Mouse (Mus musculus) frontal cortex, postnatal 36 days (tissue): ENCODE measurements around the gene Pard3.

ENCODE experiments used
- DNase-seq, 2 experiments: peaks; one replicate each; pipeline ENCODE4 v3.0.0; 2022; ENCODE audit warnings: low spot score in 2 of 2

The Pard3 gene

DNA sequence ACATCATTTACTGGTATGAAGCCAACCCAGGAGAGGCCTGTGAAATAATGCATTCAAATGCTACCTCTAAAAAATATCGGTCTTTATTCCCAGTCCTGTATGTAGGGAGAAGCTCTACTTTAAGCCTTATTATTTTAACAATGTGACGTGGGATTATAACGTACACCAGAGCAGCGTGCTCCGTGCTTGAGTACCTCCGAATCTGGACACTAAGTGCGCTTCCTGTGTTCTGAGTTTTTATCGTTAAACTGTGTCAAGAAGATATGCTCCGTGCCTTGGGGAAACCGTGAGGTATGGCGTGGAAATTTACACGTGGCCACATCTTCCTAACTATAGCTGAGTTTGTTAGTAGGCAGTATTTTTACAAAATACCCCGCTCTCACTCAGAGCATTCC lies 436.0 kb downstream of the Pard3 start:
- DNase-seq: no peak

GRCm38 (mm10) chr8:127500206-127500605 lies 436.5 kb downstream of the Pard3 start:
- DNase-seq: no peak

DNA sequence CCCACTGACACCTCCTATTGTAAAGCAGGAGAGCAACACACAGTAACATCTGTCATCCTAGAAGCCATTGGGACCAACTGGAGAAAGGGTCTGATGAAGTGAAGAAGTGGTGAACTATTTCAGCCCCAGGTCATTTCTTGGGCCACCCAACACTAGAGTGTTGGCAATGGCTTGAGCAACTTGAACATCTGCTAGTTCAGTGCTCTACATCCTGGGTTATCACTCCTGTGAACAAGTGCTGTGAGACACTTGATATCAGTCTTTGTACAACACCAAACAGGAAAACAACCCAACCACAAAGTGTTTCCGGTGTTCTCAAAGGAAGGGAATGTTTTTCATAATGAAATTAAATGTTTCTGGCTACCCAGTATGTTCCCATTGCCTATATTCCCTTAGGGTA lies 438.1 kb downstream of the Pard3 start:
- no peak for DNase-seq

DNA sequence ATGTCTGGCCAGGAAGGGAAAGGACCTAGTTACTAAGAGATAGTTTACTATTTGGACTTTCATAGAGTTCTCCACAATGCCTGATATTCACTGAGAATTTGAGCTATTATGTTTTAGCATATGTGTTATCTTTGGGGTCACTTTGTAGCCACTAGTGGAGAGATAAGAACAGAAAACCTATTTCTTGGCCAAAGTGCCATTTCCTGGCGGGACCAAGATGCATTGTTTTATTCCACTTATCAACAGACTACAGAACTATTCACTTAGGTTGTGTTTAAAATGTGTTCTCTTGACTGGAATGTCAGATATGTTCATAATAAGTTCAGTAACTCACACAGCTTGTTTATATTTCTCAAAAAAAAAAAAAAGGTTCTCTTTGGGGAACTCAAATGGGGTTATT lies 441.6 kb downstream of the Pard3 start:
- no peak for DNase-seq

GRCm38 (mm10) chr8:127506336-127506735 lies 442.6 kb downstream of the Pard3 start:
- no peak for DNase-seq

DNA sequence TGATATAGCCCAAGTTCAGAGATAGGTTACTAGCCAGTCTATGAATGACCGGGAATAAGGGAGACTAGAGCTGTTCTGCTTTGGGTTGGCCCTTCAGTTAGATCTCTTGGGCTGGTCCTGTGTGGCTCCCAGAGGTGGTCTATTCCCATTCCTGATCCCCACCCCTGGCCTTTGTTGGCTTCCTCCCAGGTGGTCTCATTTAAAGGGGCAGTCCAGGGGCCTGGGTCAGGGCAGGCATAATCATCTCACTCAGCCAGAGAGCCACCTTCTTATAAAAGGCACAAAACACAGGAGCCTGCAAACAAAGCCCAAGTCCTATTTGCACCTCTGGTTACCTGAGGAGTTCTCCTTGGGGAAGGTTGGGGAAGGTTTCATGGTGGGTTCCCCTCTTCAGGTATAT lies 447.6 kb downstream of the Pard3 start:
- no peak for DNase-seq

- no peak for DNase-seq
Measured at GRCm38 (mm10) chr8:127512001-127512573, 448.4 kb downstream of the Pard3 start.

DNA sequence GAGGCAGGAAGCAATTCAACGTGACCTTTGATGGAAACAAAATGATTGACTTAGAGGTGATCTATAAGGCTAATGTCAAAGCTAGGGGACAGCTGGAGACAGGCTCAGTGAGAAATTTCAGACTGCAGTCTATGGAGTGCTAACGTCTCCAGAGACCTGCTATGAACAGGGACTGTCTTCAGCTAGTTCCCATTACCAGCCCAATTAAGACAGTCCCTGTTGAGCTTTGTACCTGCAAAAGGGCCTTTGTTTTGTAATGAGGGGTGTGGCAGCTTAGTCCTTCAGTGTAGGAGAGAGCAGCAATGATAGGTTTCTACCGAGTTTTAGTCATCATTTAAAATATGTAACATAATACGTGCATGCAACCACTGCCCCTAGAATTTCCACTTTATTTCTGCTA lies 448.9 kb downstream of the Pard3 start:
- DNase-seq: no peak

- no peak for DNase-seq
Measured at GRCm38 (mm10) chr8:127514810-127515735, 451.4 kb downstream of the Pard3 start.

DNA sequence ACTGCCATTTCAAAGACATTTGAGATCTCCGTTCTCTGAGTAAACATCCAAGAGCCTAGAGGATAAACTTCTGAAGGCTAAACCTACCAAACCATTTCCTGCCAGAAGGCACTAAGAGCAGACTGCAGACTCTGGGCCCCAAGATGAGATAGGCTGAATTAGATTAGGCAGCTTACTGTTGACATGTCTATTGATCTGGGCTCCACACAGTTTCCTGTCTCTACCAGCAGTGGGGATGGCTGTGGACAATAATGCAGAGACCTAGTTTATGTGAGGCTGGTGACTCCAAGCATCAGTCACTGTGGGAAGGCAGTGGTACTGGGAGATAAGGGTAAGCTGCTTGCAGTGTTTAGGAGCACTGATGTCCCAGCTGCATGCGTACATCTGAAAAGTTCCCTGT lies 452.4 kb downstream of the Pard3 start:
- DNase-seq: no peak

GRCm38 (mm10) chr8:127525673-127526072 lies 462.0 kb downstream of the Pard3 start:
- peak; percentile 15 to 48 for DNase-seq

- DNase-seq: no peak
Measured at GRCm38 (mm10) chr8:127528315-127528714, 464.6 kb downstream of the Pard3 start.

GRCm38 (mm10) chr8:127529746-127530145 lies 466.1 kb downstream of the Pard3 start:
- DNase-seq: no peak

DNA sequence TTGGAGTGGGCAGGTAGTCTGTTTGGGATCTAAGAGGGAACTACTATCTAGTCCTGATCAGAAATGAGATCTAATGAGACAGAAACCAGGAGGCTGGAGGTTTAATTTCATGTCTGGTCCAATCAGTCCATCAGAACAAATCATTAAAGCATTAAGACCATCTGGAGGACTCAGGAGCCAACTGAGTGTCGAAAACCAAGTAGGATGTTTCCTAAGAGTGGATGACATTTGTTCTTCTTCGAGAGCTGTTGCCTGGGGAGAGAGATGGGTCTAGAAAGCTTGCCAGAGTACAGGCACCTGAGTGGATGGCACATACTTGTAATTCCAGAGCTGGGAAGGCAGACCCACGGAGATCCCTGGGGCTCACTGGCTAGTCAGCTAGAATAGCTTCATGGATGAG lies 468.2 kb downstream of the Pard3 start:
- DNase-seq: no peak

GRCm38 (mm10) chr8:127534789-127535188 lies 471.1 kb downstream of the Pard3 start:
- peak in 1 of 2 experiments; percentile 43 for DNase-seq

- peak in 1 of 2 experiments; percentile 29 for DNase-seq
Measured at GRCm38 (mm10) chr8:127535192-127535845, 471.6 kb downstream of the Pard3 start.

GRCm38 (mm10) chr8:127535846-127536220 lies 472.1 kb downstream of the Pard3 start:
- no peak for DNase-seq

DNA sequence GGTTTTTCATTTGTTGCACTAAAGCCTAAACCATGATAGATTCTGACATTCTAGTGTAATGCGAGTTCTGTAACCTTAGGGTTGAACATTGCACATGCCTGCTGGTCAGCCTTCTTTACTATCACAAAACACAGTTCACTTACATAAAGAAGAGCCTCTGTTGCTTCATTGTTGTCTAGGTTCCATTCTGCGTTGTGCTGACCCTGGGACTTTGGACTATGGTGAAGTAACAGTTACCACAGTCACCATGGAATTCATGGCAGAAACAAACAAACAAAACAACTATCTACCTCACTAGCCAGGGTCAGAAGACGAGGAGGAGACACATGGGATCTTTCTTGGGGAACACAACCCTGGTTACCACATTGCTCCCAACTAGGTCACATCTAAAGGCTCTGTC lies 476.1 kb downstream of the Pard3 start:
- DNase-seq: no peak

GRCm38 (mm10) chr8:127540273-127540672 lies 476.6 kb downstream of the Pard3 start:
- no peak for DNase-seq

- no peak for DNase-seq
Measured at GRCm38 (mm10) chr8:127542162-127542561, 478.5 kb downstream of the Pard3 start.

GRCm38 (mm10) chr8:127543676-127544075 lies 480.0 kb downstream of the Pard3 start:
- DNase-seq: no peak

- DNase-seq: no peak
Measured at GRCm38 (mm10) chr8:127546161-127546560, 482.5 kb downstream of the Pard3 start.

DNA sequence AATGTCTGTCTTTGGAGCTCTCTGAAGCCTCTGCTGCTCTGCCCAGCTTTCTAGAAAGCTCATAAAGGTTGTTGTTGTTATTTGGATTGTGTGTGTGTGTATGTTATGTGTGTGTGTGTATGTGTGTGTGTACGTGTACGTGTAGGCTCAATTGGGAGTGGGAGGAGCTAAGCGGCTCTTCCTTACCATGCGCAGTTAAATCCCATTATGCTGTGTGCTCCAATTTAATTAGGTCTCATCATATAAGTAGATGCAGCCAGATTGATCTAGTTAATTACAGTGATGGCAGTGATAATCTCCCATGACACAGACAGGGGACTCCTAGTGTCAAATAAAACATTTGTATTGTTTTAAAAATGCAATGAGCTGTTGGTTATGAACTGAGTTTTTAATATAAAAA lies 487.2 kb downstream of the Pard3 start:
- no peak for DNase-seq
